Comparison of ENCODE assay signal across 14 mouse cellular contexts in the genomic region with DNA sequence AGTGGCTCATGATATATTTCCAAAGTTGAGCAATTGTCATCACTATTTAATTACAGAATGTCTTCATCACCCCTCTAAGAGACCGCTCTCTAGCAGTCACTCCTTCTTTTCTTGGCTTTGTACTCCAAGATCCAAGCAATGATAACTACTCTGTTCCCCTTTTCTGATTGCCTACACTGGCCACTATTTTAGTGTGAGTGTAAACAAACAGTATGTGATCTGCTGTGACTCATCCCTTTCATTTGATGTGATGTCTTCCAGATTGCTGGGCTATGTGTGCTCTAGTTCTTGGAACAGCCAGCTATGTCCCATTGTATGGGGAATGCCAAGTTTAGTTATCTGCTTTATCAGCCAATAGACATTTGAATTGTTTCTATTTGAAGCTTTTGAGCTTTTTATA.
"Had no signal": no experiment of that assay in that cellular context is flagged by ENCODE, and none has a peak within 500 bp of the region (broad histone marks: within the 10 kb centered on the region; RNA-seq: fewer than 3 reads in every experiment).

No protein-coding gene starts in this region.

- H3K4me3 ChIP-seq: layer of hippocampus, adult 2 months; left cerebral cortex, adult 2 months; liver, embryonic 13.5 days; midbrain, embryonic 13.5 days; stomach, embryonic 15.5 days had no signal

- DNase-seq: kidney, adult 2 months; kidney, postnatal 25 days; layer of hippocampus, postnatal 36 days; liver, embryonic 13.5 days; lung, postnatal 14 days; right cerebral cortex, postnatal 14 days; right cerebral cortex, postnatal 4 days; thymus, postnatal 25 days had no signal

- H3K4me2 ChIP-seq: liver, embryonic 13.5 days; midbrain, embryonic 13.5 days; stomach, embryonic 15.5 days had no signal

- H3K4me1 ChIP-seq: liver, embryonic 13.5 days; stomach, embryonic 15.5 days had no signal

- H3K36me3 ChIP-seq: liver, embryonic 13.5 days; midbrain, embryonic 13.5 days; stomach, embryonic 15.5 days had no signal

- ATAC-seq: intestine, postnatal 0 days; midbrain, embryonic 13.5 days had no signal

- H3K27me3 ChIP-seq: liver, embryonic 13.5 days; stomach, embryonic 15.5 days had no signal

- H3K27ac ChIP-seq: kidney, postnatal 0 days; layer of hippocampus, adult 2 months; left cerebral cortex, adult 2 months; liver, embryonic 13.5 days; midbrain, embryonic 13.5 days; stomach, embryonic 15.5 days had no signal

- H3K9ac ChIP-seq: liver, embryonic 13.5 days; midbrain, embryonic 13.5 days; stomach, embryonic 15.5 days had no signal

- H3K9me3 ChIP-seq: liver, embryonic 13.5 days; midbrain, embryonic 13.5 days; stomach, embryonic 15.5 days had no signal
